Mouse (Mus musculus) olfactory bulb, adult 2 months (tissue): ENCODE measurements around the gene Itgb4.

Experiments
- CTCF ChIP-seq: fragments of 200-500 bp; IDR thresholded peaks from 2 replicates; pipeline ENCODE4 v1.5.1; 2012; ENCODE audit warnings: low read depth, mild to moderate bottlenecking, low read length, moderate library complexity; ENCODE audit not compliant: insufficient read depth
- POLR2A ChIP-seq: fragments of 200-500 bp; IDR thresholded peaks from 2 replicates; pipeline ENCODE4 v1.6.1; 2012; ENCODE audit warnings: mild to moderate bottlenecking, low read depth, low read length, moderate library complexity; ENCODE audit not compliant: insufficient read depth

GRCm38 (mm10) chr11:116029086-116029865 is 54.8 kb downstream of the Itgb4 start:
- no peak for TF ChIP-seq POLR2A
- TF ChIP-seq CTCF, result no peak
